Mouse (Mus musculus) testis, postnatal 10 days (tissue): ENCODE results near the gene Hspa4l.
"Not testable (repeated sequence)": the region's sequence is repeated elsewhere in the genome, so short reads cannot be mapped to it uniquely, and the experiment has no call there.

Experiments
- DNase-seq: peaks from one replicate; pipeline ENCODE4 v3.0.0; 2021; ENCODE audit warnings: low spot score

Gene Hspa4l

DNA sequence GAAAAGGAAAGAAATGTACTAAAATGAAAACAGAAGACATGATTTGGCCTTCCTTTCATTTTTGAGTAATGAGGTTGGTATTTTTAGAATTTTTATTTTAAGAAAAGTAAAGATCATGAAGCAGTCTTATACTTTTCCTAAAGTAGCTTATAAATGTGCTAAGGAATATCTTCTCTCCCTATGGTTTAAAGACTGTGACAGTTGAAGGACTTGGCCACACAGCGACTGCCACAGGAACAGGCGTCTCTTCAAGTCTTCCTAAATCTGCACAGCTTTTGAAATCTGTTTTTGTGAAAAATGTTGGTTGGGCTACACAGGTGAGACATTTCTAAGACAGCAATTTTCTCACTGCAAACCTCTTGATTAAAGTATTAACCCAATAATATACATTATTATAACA, 69.0 kb downstream of the Hspa4l start:
- no peak for DNase-seq

DNA sequence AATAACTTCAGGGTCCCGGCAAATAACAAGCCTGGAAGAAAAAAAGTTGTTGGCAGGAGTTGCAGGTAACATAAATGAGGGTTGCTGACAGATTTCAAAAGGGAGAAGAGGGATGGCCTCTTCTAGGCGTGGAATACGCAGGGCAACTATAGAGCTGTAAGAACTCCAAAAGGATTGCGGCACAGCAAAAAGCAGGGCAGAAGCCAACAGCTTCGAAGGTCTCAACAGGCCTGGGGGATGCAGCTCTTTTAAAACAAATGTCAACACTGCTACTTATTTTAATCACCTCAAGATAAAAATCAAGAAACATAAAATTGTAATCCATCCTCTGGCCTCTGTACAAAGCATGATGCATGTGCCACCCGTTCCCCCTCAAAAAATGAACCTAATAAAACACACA, 101.2 kb downstream of the Hspa4l start:
- DNase-seq, result not testable (repeated sequence)
